Mouse (Mus musculus): ENCODE measurements around the gene St8sia6. TPM values are rescaled to one million over a fixed set of nuclear protein-coding genes. Genes with fewer than 3 reads are reported as not detected.

Gene St8sia6
- polyA plus RNA-seq, 1 experiment from 2014 or later = 2.9 TPM

DNA sequence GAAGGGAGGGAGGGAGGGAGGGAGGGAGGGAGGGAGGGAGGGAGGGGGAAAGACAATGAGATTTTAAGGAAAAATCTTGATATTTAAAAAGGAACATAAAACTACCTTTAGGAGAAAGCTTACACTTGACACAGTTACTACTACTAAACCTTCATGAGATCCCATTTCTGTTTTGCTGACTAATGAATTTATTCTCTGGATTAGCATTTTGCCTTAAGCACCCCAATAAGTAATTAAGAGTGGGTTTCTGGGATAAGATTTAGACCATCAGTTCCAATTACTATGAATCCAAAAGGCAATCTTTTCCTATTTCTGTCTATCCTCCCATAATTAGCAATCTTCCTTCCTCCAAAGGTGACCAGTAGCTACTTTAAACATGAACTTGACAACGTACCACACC is 44.7 kb downstream of the St8sia6 start:
- WGBS = 68% methylated on average over 1 of the region's 1 CpGs
- H3K4me1 ChIP-seq (replicated peaks; ENCODE audit: control insufficient read depth, insufficient read depth, low read length) = no peaks in the 10 kb centered on the region
- no peak overlapping the region for H3K9ac ChIP-seq
- no peak overlapping the region for H3K4me3 ChIP-seq (replicated peaks; ENCODE audit: low read length)
- no peaks in the 10 kb centered on the region for H3K36me3 ChIP-seq (replicated peaks; ENCODE audit: control insufficient read depth, insufficient read depth)
- DNase-seq (ENCODE audit: low spot score) (no peak), ATAC-seq (ENCODE audit: low FRiP score) (no peak)
- H3K27ac ChIP-seq = no peak overlapping the region
- no peak overlapping the region for H3K4me2 ChIP-seq (replicated peaks)
- H3K9me3 ChIP-seq (ENCODE audit: control insufficient read depth, low read length) = no peaks in the 10 kb centered on the region
- no peaks in the 10 kb centered on the region for H3K27me3 ChIP-seq (ENCODE audit: control insufficient read depth, insufficient read depth, low read length)

DNA sequence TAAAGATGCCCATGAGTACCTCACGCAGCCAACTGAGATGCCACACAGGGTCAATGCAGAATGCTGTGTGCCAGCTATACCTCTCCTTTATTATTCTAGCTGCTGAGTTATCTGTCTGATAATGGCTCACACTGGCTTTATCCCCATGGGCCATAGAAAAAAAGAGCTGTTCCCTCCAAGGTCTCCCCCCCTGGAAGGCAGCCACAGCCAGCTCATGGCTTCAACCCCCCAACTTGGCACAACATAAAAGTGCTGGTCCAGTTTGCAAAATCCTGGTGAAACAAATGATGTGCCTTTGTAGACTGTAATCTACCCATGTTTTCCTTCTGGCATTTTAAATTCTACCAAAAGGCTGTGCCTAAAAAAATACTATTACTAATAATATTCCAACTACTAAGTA is 46.3 kb downstream of the St8sia6 start:
- no peaks in the 10 kb centered on the region for H3K36me3 ChIP-seq (replicated peaks; ENCODE audit: control insufficient read depth, insufficient read depth)
- no peak overlapping the region for H3K27ac ChIP-seq
- WGBS = 97% methylated on average over 1 of the region's 1 CpGs
- no peak overlapping the region for H3K4me2 ChIP-seq (replicated peaks)
- no peaks in the 10 kb centered on the region for H3K4me1 ChIP-seq (replicated peaks; ENCODE audit: control insufficient read depth, insufficient read depth, low read length)
- no peaks in the 10 kb centered on the region for H3K27me3 ChIP-seq (ENCODE audit: control insufficient read depth, insufficient read depth, low read length)
- no peak overlapping the region for H3K4me3 ChIP-seq (replicated peaks; ENCODE audit: low read length)
- ATAC-seq (ENCODE audit: low FRiP score) (no peak), DNase-seq (ENCODE audit: low spot score) (no peak)
- H3K9me3 ChIP-seq (ENCODE audit: control insufficient read depth, low read length) = no peaks in the 10 kb centered on the region
- H3K9ac ChIP-seq = no peak overlapping the region

DNA sequence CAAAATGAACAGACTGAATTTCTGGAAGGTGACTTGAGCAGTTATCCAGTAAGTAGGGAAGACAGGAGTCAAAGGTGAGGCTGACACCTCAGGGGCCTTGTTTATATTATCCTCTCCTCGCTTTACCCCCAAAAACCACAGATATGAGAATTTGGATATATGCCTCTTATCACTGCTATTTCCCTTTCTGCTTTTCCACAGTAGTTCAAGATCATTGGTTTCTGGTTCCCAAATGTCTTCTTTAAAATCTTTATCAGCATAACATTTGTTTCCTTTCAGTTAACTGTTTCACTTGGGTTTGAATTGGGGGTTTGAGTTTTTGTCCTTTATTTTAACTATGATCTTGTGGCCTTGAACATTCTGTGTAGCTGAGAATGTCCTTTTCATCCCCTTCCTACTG is 47.8 kb downstream of the St8sia6 start:
- H3K4me2 ChIP-seq (replicated peaks) = no peak overlapping the region
- H3K9ac ChIP-seq = no peak overlapping the region
- 96% methylated on average over 1 of the region's 1 CpGs for WGBS
- DNase-seq (ENCODE audit: low spot score) (no peak), ATAC-seq (ENCODE audit: low FRiP score) (no peak)
- H3K27ac ChIP-seq = no peak overlapping the region
- no peaks in the 10 kb centered on the region for H3K27me3 ChIP-seq (ENCODE audit: control insufficient read depth, insufficient read depth, low read length)
- no peak overlapping the region for H3K4me3 ChIP-seq (replicated peaks; ENCODE audit: low read length)
- H3K36me3 ChIP-seq (replicated peaks; ENCODE audit: control insufficient read depth, insufficient read depth) = no peaks in the 10 kb centered on the region
- no peaks in the 10 kb centered on the region for H3K9me3 ChIP-seq (ENCODE audit: control insufficient read depth, low read length)
- no peaks in the 10 kb centered on the region for H3K4me1 ChIP-seq (replicated peaks; ENCODE audit: control insufficient read depth, insufficient read depth, low read length)

DNA sequence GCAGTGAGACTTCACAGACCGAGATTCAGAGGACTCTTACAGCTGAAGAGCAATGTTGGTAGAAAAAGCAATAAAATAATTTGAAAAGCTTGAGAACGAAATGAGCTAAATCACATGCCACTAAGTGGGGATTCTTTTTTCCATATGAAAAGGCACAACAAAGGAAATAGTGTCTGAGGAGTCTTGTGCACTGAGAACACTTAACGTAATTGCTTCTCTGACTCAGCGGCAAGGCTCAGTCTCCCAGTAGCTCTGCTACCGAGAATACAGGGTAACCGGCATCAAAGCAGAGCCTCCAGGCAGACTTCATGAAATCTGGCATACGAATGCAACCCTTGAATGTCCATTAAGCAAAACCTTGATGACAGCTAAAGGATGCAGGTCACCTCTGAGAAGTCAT is 55.2 kb downstream of the St8sia6 start:
- H3K4me3 ChIP-seq (replicated peaks; ENCODE audit: low read length) = no peak overlapping the region
- no peak overlapping the region for H3K4me2 ChIP-seq (replicated peaks)
- no peaks in the 10 kb centered on the region for H3K36me3 ChIP-seq (replicated peaks; ENCODE audit: control insufficient read depth, insufficient read depth)
- DNase-seq (ENCODE audit: low spot score) = no peak
- H3K4me1 ChIP-seq (replicated peaks; ENCODE audit: control insufficient read depth, insufficient read depth, low read length) = no peaks in the 10 kb centered on the region
- H3K27ac ChIP-seq = no peak overlapping the region
- H3K27me3 ChIP-seq (ENCODE audit: control insufficient read depth, insufficient read depth, low read length) = no peaks in the 10 kb centered on the region
- no peaks in the 10 kb centered on the region for H3K9me3 ChIP-seq (ENCODE audit: control insufficient read depth, low read length)
- 69% methylated on average over 7 of the region's 7 CpGs for whole genome bisulfite sequencing
- H3K9ac ChIP-seq = no peak overlapping the region
- ATAC-seq (ENCODE audit: low FRiP score) = 0 out of 2 replicates have a peak, but pooled peaks have one; percentile 54

DNA sequence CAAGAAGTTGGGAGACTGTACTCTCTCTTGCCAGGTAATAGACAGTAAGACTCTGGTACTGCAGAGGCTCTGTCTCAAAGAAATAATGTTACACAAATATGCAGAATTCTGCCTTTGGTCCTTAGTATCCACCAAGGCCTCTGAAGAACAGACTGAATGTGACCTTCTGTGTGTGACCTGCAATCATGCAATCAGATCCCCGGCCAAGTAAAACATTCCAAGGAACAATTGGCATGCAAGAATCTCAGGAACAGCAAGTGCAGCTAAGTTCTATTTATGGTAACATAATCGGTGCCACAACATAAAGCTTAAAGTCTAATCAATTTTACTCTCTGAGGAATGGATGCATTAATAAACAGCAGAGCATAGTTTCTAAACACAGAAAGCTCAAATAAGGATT is 66.0 kb downstream of the St8sia6 start:
- no peak for DNase-seq (ENCODE audit: low spot score)
- no peaks in the 10 kb centered on the region for H3K36me3 ChIP-seq (replicated peaks; ENCODE audit: control insufficient read depth, insufficient read depth)
- no peaks in the 10 kb centered on the region for H3K4me1 ChIP-seq (replicated peaks; ENCODE audit: control insufficient read depth, insufficient read depth, low read length)
- WGBS = 64% methylated on average over 2 of the region's 2 CpGs
- ATAC-seq (ENCODE audit: low FRiP score) = no peak
- no peak overlapping the region for H3K4me3 ChIP-seq (replicated peaks; ENCODE audit: low read length)
- H3K9ac ChIP-seq = no peak overlapping the region
- H3K27ac ChIP-seq = no peak overlapping the region
- H3K27me3 ChIP-seq (ENCODE audit: control insufficient read depth, insufficient read depth, low read length) = no peaks in the 10 kb centered on the region
- H3K4me2 ChIP-seq (replicated peaks) = no peak overlapping the region
- 0 out of 2 replicates have a peak, but pooled peaks cover 6% of the 10 kb centered on the region for H3K9me3 ChIP-seq (ENCODE audit: control insufficient read depth, low read length)

DNA sequence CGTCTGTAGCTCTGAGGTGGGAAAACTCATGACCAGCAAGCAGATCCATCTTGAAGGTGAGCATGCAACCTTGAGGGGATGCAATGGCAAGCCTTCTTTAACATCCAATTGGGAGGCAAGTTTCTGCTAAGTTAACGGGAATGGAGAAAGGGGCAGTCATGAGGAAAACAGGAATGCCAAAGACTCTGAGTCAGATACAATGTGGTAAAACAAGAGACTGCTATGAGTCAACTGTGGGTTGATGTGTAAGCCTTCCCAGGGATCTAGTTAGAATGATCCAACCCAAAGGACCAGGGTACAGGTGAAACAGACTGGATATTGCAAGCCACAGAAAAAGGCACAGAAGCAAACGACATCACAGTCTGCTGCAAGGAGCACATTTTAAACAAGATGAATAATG is 68.3 kb downstream of the St8sia6 start:
- WGBS = 75% methylated on average over 3 of the region's 3 CpGs
- no peak for DNase-seq (ENCODE audit: low spot score)
- Histone ChIP-seq H3K4me2 (replicated peaks) (no peak overlapping the region), H3K4me1 (replicated peaks; ENCODE audit: control insufficient read depth, insufficient read depth, low read length) (no peaks in the 10 kb centered on the region), H3K27me3 (ENCODE audit: control insufficient read depth, insufficient read depth, low read length) (no peaks in the 10 kb centered on the region), H3K36me3 (replicated peaks; ENCODE audit: control insufficient read depth, insufficient read depth) (no peaks in the 10 kb centered on the region), H3K4me3 (replicated peaks; ENCODE audit: low read length) (no peak overlapping the region), H3K9ac (no peak overlapping the region), H3K9me3 (ENCODE audit: control insufficient read depth, low read length) (0 out of 2 replicates have a peak, but pooled peaks cover 6% of the 10 kb centered on the region), H3K27ac (no peak overlapping the region)
- no peak for ATAC-seq (ENCODE audit: low FRiP score)

DNA sequence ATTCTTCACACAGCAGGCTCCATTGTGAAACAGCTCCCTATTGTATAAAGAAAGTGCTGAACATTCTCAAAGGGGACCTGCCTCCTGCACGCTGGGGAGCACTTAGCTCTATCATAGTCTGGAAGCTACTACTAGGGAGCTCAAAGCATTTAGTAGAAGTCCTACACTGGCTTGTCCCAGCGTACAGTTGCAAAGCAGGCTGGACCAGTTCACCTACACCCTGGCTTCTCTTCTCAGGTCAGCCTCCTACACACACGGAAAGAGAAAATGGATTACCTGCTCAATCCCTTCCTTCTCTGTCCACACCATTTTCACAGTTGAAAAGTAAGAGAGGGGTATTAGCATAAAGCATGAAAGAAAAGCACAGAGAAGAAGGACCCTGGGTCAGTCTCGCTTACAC is 71.6 kb downstream of the St8sia6 start:
- no peak for DNase-seq (ENCODE audit: low spot score)
- Histone ChIP-seq H3K9me3 (ENCODE audit: control insufficient read depth, low read length) (no peaks in the 10 kb centered on the region), H3K4me2 (replicated peaks) (no peak overlapping the region), H3K36me3 (replicated peaks; ENCODE audit: control insufficient read depth, insufficient read depth) (no peaks in the 10 kb centered on the region), H3K4me3 (replicated peaks; ENCODE audit: low read length) (no peak overlapping the region), H3K9ac (no peak overlapping the region), H3K27ac (no peak overlapping the region), H3K27me3 (ENCODE audit: control insufficient read depth, insufficient read depth, low read length) (no peaks in the 10 kb centered on the region), H3K4me1 (replicated peaks; ENCODE audit: control insufficient read depth, insufficient read depth, low read length) (no peaks in the 10 kb centered on the region)
- WGBS = 63% methylated on average over 4 of the region's 4 CpGs
- no peak for ATAC-seq (ENCODE audit: low FRiP score)

DNA sequence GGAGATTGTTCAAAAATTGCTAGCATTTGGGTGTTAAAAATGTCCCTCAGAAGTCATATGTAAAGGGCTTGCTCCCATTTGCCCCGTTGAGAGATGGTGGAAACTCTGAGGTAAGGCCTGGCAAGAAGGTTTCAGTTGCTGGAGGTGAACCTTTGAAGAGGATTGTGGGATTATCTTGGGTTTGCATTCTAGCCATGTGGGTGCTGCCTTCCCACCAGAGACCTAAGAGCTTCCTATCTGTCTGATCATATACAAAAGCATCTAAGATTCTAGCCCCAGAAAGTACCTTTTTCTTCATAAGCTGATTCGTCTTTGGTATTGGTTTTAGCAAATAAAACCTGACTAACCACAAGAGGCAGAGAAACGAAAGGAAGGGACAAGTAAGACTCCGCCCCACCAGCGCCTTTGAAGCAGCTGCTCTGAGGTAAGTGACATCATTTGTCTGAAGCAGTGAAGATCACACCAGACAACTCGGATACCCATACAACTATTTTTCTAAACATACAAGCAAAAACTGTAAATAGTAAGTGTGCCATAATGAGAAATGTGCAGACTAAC is 75.2 kb downstream of the St8sia6 start:
- Histone ChIP-seq H3K4me1 (replicated peaks; ENCODE audit: control insufficient read depth, insufficient read depth, low read length) (no peaks in the 10 kb centered on the region), H3K9ac (no peak overlapping the region), H3K4me3 (replicated peaks; ENCODE audit: low read length) (no peak overlapping the region), H3K4me2 (replicated peaks) (no peak overlapping the region), H3K27me3 (ENCODE audit: control insufficient read depth, insufficient read depth, low read length) (no peaks in the 10 kb centered on the region), H3K27ac (no peak overlapping the region), H3K36me3 (replicated peaks; ENCODE audit: control insufficient read depth, insufficient read depth) (no peaks in the 10 kb centered on the region), H3K9me3 (ENCODE audit: control insufficient read depth, low read length) (no peaks in the 10 kb centered on the region)
- ATAC-seq (ENCODE audit: low FRiP score) = no peak
- DNase-seq (ENCODE audit: low spot score) = no peak
- 82% methylated on average over 6 of the region's 6 CpGs for WGBS

DNA sequence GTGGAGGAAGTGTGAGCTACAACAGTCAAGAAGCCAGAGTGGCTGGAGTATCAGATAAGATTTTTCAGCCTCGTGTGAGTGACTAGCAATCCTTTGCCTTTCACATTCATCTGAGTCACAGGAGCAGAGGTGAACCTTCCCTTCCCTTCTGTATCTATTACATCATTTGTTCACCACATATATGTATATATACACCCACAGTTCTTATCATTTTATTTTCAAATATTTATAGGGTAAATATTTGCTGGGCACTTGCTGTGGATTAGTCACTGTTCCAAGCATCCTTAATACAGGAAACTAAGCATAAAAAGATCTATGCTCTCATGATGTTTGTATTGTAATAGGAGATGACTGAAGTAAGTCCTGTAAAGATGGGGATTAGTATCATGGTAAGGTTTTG is 85.1 kb downstream of the St8sia6 start:
- no peak overlapping the region for H3K9ac ChIP-seq
- no peaks in the 10 kb centered on the region for H3K4me1 ChIP-seq (replicated peaks; ENCODE audit: control insufficient read depth, insufficient read depth, low read length)
- H3K4me3 ChIP-seq (replicated peaks; ENCODE audit: low read length) = no peak overlapping the region
- H3K36me3 ChIP-seq (replicated peaks; ENCODE audit: control insufficient read depth, insufficient read depth) = no peaks in the 10 kb centered on the region
- H3K27ac ChIP-seq = no peak overlapping the region
- WGBS = 66% methylated on average over 1 of the region's 1 CpGs
- no peak for DNase-seq (ENCODE audit: low spot score)
- H3K27me3 ChIP-seq (ENCODE audit: control insufficient read depth, insufficient read depth, low read length) = no peaks in the 10 kb centered on the region
- no peak overlapping the region for H3K4me2 ChIP-seq (replicated peaks)
- no peaks in the 10 kb centered on the region for H3K9me3 ChIP-seq (ENCODE audit: control insufficient read depth, low read length)
- no peak for ATAC-seq (ENCODE audit: low FRiP score)

DNA sequence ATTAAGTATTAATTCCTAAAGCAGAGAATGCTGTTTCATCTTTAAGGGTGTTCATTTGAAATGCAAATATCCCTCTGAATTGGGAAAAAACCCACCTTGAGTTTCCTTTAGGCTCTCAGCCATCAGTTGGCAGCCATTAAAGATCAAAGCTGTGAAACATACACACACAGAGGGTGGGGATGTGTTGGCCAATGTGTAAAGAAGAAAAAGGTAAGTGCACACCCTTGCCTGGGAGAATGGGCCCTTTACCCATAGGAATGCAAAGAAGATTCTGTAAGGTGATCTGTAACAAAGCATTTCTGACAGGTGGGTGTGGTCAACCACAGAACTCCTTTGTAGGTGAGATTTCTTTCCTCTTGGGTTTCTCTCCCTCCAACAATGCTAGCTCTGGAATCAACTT is 96.3 kb downstream of the St8sia6 start:
- no peak for ATAC-seq (ENCODE audit: low FRiP score)
- Histone ChIP-seq H3K4me1 (replicated peaks; ENCODE audit: control insufficient read depth, insufficient read depth, low read length) (no peaks in the 10 kb centered on the region), H3K4me2 (replicated peaks) (no peak overlapping the region), H3K27me3 (ENCODE audit: control insufficient read depth, insufficient read depth, low read length) (no peaks in the 10 kb centered on the region), H3K36me3 (replicated peaks; ENCODE audit: control insufficient read depth, insufficient read depth) (no peaks in the 10 kb centered on the region), H3K27ac (no peak overlapping the region), H3K9me3 (ENCODE audit: control insufficient read depth, low read length) (no peaks in the 10 kb centered on the region), H3K9ac (no peak overlapping the region), H3K4me3 (replicated peaks; ENCODE audit: low read length) (no peak overlapping the region)
- no peak for DNase-seq (ENCODE audit: low spot score)

Data from hindbrain, embryonic 14.5 days (tissue).